Comparison of ENCODE assay signal across 18 mouse cellular contexts in genomic region chr2:49520409-49520808, GRCm38 (mm10).
A peak's percentile ranks its signal among the peaks of the same experiment; 100 is the strongest.
DNase-seq lines count a peak whose midpoint lies in the region; ATAC-seq and TF ChIP-seq lines count a peak whose summit lies in the region.
"Had no signal": no experiment of that assay in that cellular context is flagged by ENCODE, and none has a peak within 500 bp of the region (broad histone marks: within the 10 kb centered on the region; RNA-seq: fewer than 3 reads in every experiment).

No protein-coding gene starts in this region.

- H3K4me1 ChIP-seq in forebrain, embryonic 15.5 days: peaks cover 32% of the 10 kb centered on the region
- H3K4me1 ChIP-seq in forebrain, embryonic 13.5 days: peaks cover 27% of the 10 kb centered on the region
- H3K4me1 ChIP-seq in liver, adult 2 months (ENCODE audit: control insufficient read depth, insufficient read depth, low read length): peaks cover 16% of the 10 kb centered on the region
- H3K4me1 ChIP-seq in liver, embryonic 12.5 days: no peaks in the 10 kb centered on the region
- H3K4me1 ChIP-seq: forebrain, embryonic 12.5 days had no signal

- TF ChIP-seq POLR2A in liver, adult 2 months (IDR thresholded peaks at IDR 0.05; ENCODE audit: extremely low read depth, insufficient read depth, low read length): no peak

- H3K36me3 ChIP-seq in forebrain, embryonic 15.5 days: no peaks in the 10 kb centered on the region
- 0 out of 2 replicates have a peak, but pooled peaks cover 4% of the 10 kb centered on the region for H3K36me3 ChIP-seq in forebrain, embryonic 13.5 days (ENCODE audit: poor library complexity, severe bottlenecking)
- H3K36me3 ChIP-seq in liver, adult 2 months (ENCODE audit: control insufficient read depth, insufficient read depth, low read length): no peaks in the 10 kb centered on the region
- H3K36me3 ChIP-seq in liver, embryonic 12.5 days: peaks cover 11% of the 10 kb centered on the region

- no peak for ATAC-seq in forebrain, embryonic 15.5 days (replicated peaks)
- no peak for ATAC-seq in forebrain, embryonic 13.5 days
- ATAC-seq in liver, embryonic 12.5 days: no peak
- ATAC-seq in monocyte, adult 5-6 weeks (replicated peaks; ENCODE audit: insufficient number of reproducible peaks, low FRiP score, low TSS enrichment, poor library complexity, severe bottlenecking): no peak
- ATAC-seq: hindbrain, embryonic 16.5 days had no signal

- TF ChIP-seq CTCF in liver, adult 2 months (IDR thresholded peaks at IDR 0.05; ENCODE audit: low read depth, low read length): no peak

- no peaks in the 10 kb centered on the region for H3K9me3 ChIP-seq in forebrain, embryonic 15.5 days
- no peaks in the 10 kb centered on the region for H3K9me3 ChIP-seq in forebrain, embryonic 13.5 days (replicated peaks)
- H3K9me3 ChIP-seq in liver, embryonic 12.5 days (replicated peaks): no peaks in the 10 kb centered on the region
- H3K9me3 ChIP-seq: embryonic facial prominence, embryonic 13.5 days; forebrain, embryonic 12.5 days; heart, embryonic 13.5 days had no signal

- H3K27me3 ChIP-seq in forebrain, embryonic 15.5 days: no peaks in the 10 kb centered on the region
- H3K27me3 ChIP-seq in forebrain, embryonic 13.5 days: no peaks in the 10 kb centered on the region
- no peaks in the 10 kb centered on the region for H3K27me3 ChIP-seq in liver, adult 2 months (ENCODE audit: control insufficient read depth, insufficient read depth, low read length)
- no peaks in the 10 kb centered on the region for H3K27me3 ChIP-seq in liver, embryonic 12.5 days (replicated peaks)
- H3K27me3 ChIP-seq: CH12.LX; embryonic facial prominence, embryonic 13.5 days; forebrain, embryonic 12.5 days; heart, embryonic 13.5 days had no signal

- no peak overlapping the region for H3K9ac ChIP-seq in forebrain, embryonic 15.5 days (replicated peaks)
- H3K9ac ChIP-seq in forebrain, embryonic 13.5 days: no peak overlapping the region
- H3K9ac ChIP-seq in liver, adult 2 months (ENCODE audit: low read depth, low read length): no peak overlapping the region
- H3K9ac ChIP-seq in liver, embryonic 12.5 days: no peak overlapping the region
- H3K9ac ChIP-seq: embryonic facial prominence, embryonic 13.5 days; forebrain, embryonic 12.5 days; heart, embryonic 13.5 days had no signal

- 0 out of 2 replicates have a peak overlapping the region, but pooled peaks have one; percentile 8 for H3K27ac ChIP-seq in forebrain, embryonic 15.5 days (replicated peaks)
- no peak overlapping the region for H3K27ac ChIP-seq in forebrain, embryonic 13.5 days
- H3K27ac ChIP-seq in liver, adult 2 months (replicated peaks; ENCODE audit: insufficient read depth, low read depth, low read length): no peak overlapping the region
- no peak overlapping the region for H3K27ac ChIP-seq in liver, embryonic 12.5 days
- H3K27ac ChIP-seq: embryonic facial prominence, embryonic 13.5 days; forebrain, embryonic 12.5 days; heart, embryonic 13.5 days had no signal

- H3K79me2 ChIP-seq in liver, adult 2 months (ENCODE audit: control insufficient read depth, insufficient read depth, low read length): peaks cover 3% of the 10 kb centered on the region; the same call in 1 of the 2 replicates

- no peak overlapping the region for H3K4me2 ChIP-seq in forebrain, embryonic 15.5 days (replicated peaks)
- H3K4me2 ChIP-seq in forebrain, embryonic 13.5 days: no peak overlapping the region
- no peak overlapping the region for H3K4me2 ChIP-seq in liver, embryonic 12.5 days
- H3K4me2 ChIP-seq: embryonic facial prominence, embryonic 13.5 days; forebrain, embryonic 12.5 days; heart, embryonic 13.5 days had no signal

- 91% methylated on average over 2 of the region's 2 CpGs for WGBS in forebrain, embryonic 15.5 days
- 88% methylated on average over 2 of the region's 2 CpGs for WGBS in forebrain, embryonic 13.5 days
- 62% methylated on average over 2 of the region's 2 CpGs for WGBS in liver, adult 2 months
- 78% methylated on average over 2 of the region's 2 CpGs for WGBS in liver, embryonic 12.5 days (ENCODE audit: insufficient replicate concordance)

- H3K4me3 ChIP-seq in forebrain, embryonic 15.5 days: no peak overlapping the region
- H3K4me3 ChIP-seq in forebrain, embryonic 13.5 days: no peak overlapping the region
- H3K4me3 ChIP-seq in liver, adult 2 months (ENCODE audit: insufficient read depth, low read depth, low read length): no peak overlapping the region
- no peak overlapping the region for H3K4me3 ChIP-seq in liver, embryonic 12.5 days
- H3K4me3 ChIP-seq: embryonic facial prominence, embryonic 13.5 days; forebrain, embryonic 12.5 days; heart, embryonic 13.5 days had no signal

- DNase-seq in liver, adult 2 months (ENCODE audit: extremely low read depth, low read depth, low spot score): peak; percentile 42
- peak; percentile 52 for DNase-seq in cerebellum, adult 9-10 months
- no peak for DNase-seq in thymus, postnatal 14 days
- DNase-seq: adrenal gland, adult 2 months; adrenal gland, postnatal 25 days; gastrocnemius, postnatal 25 days; heart, postnatal 36 days; kidney, adult 11 months; kidney, adult 9 months had no signal
